ENCODE assay signal across 7 mouse cellular contexts in the genomic region with DNA sequence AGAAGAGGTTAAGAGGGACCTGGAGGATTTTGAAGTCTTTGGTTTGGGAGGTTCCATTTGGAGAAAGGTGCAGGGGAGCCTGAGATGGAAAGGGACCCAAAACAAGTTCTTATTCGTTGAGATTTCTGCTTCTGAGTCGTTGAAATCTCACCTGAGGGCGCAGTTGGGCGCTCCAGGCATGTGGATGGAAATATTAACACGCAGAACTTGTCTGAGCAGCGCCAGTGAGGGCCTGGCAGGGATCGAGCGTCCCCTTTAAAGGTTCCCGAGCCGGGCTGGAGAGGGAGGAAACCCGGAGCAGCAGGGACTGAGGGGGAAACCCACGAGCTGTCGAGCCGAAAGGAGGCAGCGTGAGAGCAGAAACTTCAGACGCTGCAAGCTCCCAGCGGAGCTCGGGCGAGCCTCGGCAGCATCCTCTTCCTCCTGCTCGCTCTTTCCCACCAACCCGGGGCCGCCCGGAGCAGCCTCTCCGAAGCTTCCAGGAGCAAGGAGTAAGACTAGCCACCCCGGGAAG.
DNase-seq lines count a peak whose midpoint lies in the region; ATAC-seq and TF ChIP-seq lines count a peak whose summit lies in the region.

No protein-coding gene starts in this region.

- H3K27me3 ChIP-seq in heart, embryonic 11.5 days (ENCODE audit: control insufficient read depth, insufficient read depth, low read length) = no peaks in the 10 kb centered on the region
- H3K27me3 ChIP-seq in kidney, embryonic 15.5 days = no peaks in the 10 kb centered on the region
- H3K27me3 ChIP-seq in limb, embryonic 15.5 days = no peaks in the 10 kb centered on the region
- no peaks in the 10 kb centered on the region for H3K27me3 ChIP-seq in myocyte (ENCODE audit: control insufficient read depth, insufficient read depth, insufficient read length)

- TF ChIP-seq POLR2A in embryonic fibroblast, embryonic 13.5 days (IDR thresholded peaks at IDR 0.05; ENCODE audit: low read depth, low read length) = peak; percentile 96
- TF ChIP-seq POLR2A in myocyte (IDR thresholded peaks at IDR 0.05; ENCODE audit: insufficient read length, low read depth) = peak; percentile 79

- peak overlapping the region; percentile 80 for H3K9ac ChIP-seq in heart, embryonic 11.5 days (ENCODE audit: low read depth, low read length)
- H3K9ac ChIP-seq in kidney, embryonic 15.5 days = peak overlapping the region; percentile 65
- peak overlapping the region; percentile 69 for H3K9ac ChIP-seq in limb, embryonic 15.5 days

- peak overlapping the region; percentile 0 for H3ac ChIP-seq in myocyte (ENCODE audit: control insufficient read depth, insufficient read length)

- peak; percentile 90 for ATAC-seq in cerebellum, adult (ENCODE audit: insufficient number of reproducible peaks, low FRiP score, low TSS enrichment)
- peak; percentile 73 for ATAC-seq in heart, embryonic 11.5 days (replicated peaks; ENCODE audit: insufficient number of reproducible peaks, low FRiP score, low TSS enrichment)
- peak; percentile 93 for ATAC-seq in kidney, embryonic 15.5 days (replicated peaks; ENCODE audit: low FRiP score)
- peak; percentile 85 for ATAC-seq in limb, embryonic 15.5 days (ENCODE audit: insufficient number of reproducible peaks, low FRiP score, low TSS enrichment, low read depth)

- peak overlapping the region; percentile 90 for H3K27ac ChIP-seq in embryonic fibroblast, embryonic 13.5 days (ENCODE audit: insufficient read depth, low read length)
- peak overlapping the region; percentile 70 for H3K27ac ChIP-seq in heart, embryonic 11.5 days (ENCODE audit: low read depth, low read length)
- H3K27ac ChIP-seq in kidney, embryonic 15.5 days = peak overlapping the region; percentile 98
- H3K27ac ChIP-seq in limb, embryonic 15.5 days = peak overlapping the region; percentile 99

- peak overlapping the region; percentile 86 for H3K4me3 ChIP-seq in embryonic fibroblast, embryonic 13.5 days (ENCODE audit: insufficient read depth, low read length)
- H3K4me3 ChIP-seq in heart, embryonic 11.5 days (ENCODE audit: low read depth, low read length) = peak overlapping the region; percentile 60
- peak overlapping the region; percentile 82 for H3K4me3 ChIP-seq in kidney, embryonic 15.5 days (replicated peaks)
- H3K4me3 ChIP-seq in limb, embryonic 15.5 days = peak overlapping the region; percentile 70
- H3K4me3 ChIP-seq in myocyte = peak overlapping the region; percentile 55

- H3K9me3 ChIP-seq in heart, embryonic 11.5 days (replicated peaks; ENCODE audit: control insufficient read depth, low read length) = no peaks in the 10 kb centered on the region
- H3K9me3 ChIP-seq in kidney, embryonic 15.5 days (replicated peaks) = no peaks in the 10 kb centered on the region
- H3K9me3 ChIP-seq in limb, embryonic 15.5 days = no peaks in the 10 kb centered on the region

- H3K36me3 ChIP-seq in heart, embryonic 11.5 days (ENCODE audit: control insufficient read depth, insufficient read depth, low read length) = 0 out of 2 replicates have a peak, but pooled peaks cover 2% of the 10 kb centered on the region
- no peaks in the 10 kb centered on the region for H3K36me3 ChIP-seq in kidney, embryonic 15.5 days
- no peaks in the 10 kb centered on the region for H3K36me3 ChIP-seq in limb, embryonic 15.5 days
- no peaks in the 10 kb centered on the region for H3K36me3 ChIP-seq in myocyte (ENCODE audit: control insufficient read depth, insufficient read depth)

- WGBS in heart, embryonic 11.5 days (ENCODE audit: insufficient replicate concordance) = under 1% methylated on average over 26 of the region's 26 CpGs
- under 1% methylated on average over 26 of the region's 26 CpGs for WGBS in kidney, embryonic 15.5 days
- WGBS in limb, embryonic 15.5 days = 0% methylated on average over 26 of the region's 26 CpGs

- peaks cover 10% of the 10 kb centered on the region for H3K79me2 ChIP-seq in myocyte (ENCODE audit: control insufficient read depth, insufficient read depth)

- H3K4me1 ChIP-seq in embryonic fibroblast, embryonic 13.5 days (ENCODE audit: control insufficient read depth, insufficient read depth, low read length) = no peaks in the 10 kb centered on the region
- 0 out of 2 replicates have a peak, but pooled peaks cover 5% of the 10 kb centered on the region for H3K4me1 ChIP-seq in heart, embryonic 11.5 days (ENCODE audit: control insufficient read depth, insufficient read depth, low read length)
- peaks cover 16% of the 10 kb centered on the region for H3K4me1 ChIP-seq in kidney, embryonic 15.5 days
- H3K4me1 ChIP-seq in limb, embryonic 15.5 days = peaks cover 9% of the 10 kb centered on the region; the same call in 1 of the 2 replicates

- H3K4me2 ChIP-seq in heart, embryonic 11.5 days = peak overlapping the region; percentile 69
- H3K4me2 ChIP-seq in kidney, embryonic 15.5 days = peak overlapping the region; percentile 81
- peak overlapping the region; percentile 73 for H3K4me2 ChIP-seq in limb, embryonic 15.5 days
- H3K4me2 ChIP-seq in myocyte (ENCODE audit: low read depth) = peak overlapping the region; percentile 75

- peak; percentile 64 for DNase-seq in testis, postnatal 14 days (ENCODE audit: low spot score)

- no peak for TF ChIP-seq CTCF in embryonic fibroblast, embryonic 13.5 days (IDR thresholded peaks at IDR 0.05; ENCODE audit: borderline replicate concordance, insufficient read depth, low read length)

TF ChIP-seq in myocyte, 11 proteins besides CTCF, POLR2A, EP300 and RAD21:
- TF ChIP-seq POLR2AphosphoS2 (IDR thresholded peaks at IDR 0.05; ENCODE audit: insufficient read length, low read depth) (peak; percentile 50), CEBPB (IDR thresholded peaks at IDR 0.05; ENCODE audit: insufficient read depth, poor library complexity, severe bottlenecking) (no peak), TCF12 (IDR thresholded peaks at IDR 0.05; ENCODE audit: insufficient read depth, poor library complexity, severe bottlenecking) (no peak), USF1 (IDR thresholded peaks at IDR 0.05; ENCODE audit: low read depth) (no peak), SRF (IDR thresholded peaks at IDR 0.05; ENCODE audit: control insufficient read depth, insufficient read length, low read depth) (no peak), E2F4 (IDR thresholded peaks at IDR 0.05; ENCODE audit: insufficient read depth) (no peak), MYOG (IDR thresholded peaks at IDR 0.05; ENCODE audit: control insufficient read depth in 1 of 3, insufficient read depth in 1 of 3, insufficient read length in 2 of 3, low read depth in 2 of 3) (no peak)

Comparison
In these comparisons a context has a peak if more than half of its experiments do, and no peak if none do; other contexts are left out.
1. Peak in every context shown above with its lines: DNase-seq, ATAC-seq, H3K4me3 ChIP-seq and H3K27ac ChIP-seq.